Mouse (Mus musculus) CH12.LX (cell line): ENCODE measurements around the gene Slc25a11. TPM values are rescaled to one million over a fixed set of nuclear protein-coding genes. Genes with fewer than 3 reads are reported as not detected.
A peak's percentile ranks its signal among the peaks of the same experiment; 100 is the strongest.

Experiments used
- DNase-seq: peaks from one replicate; pipeline ENCODE4 v3.0.0-alpha.2; 2013; ENCODE audit errors: extremely low read depth
- H3K27ac ChIP-seq: 2 replicates; pipeline ENCODE4 v1.5.1; 2012; ENCODE audit warnings: low read depth, mild to moderate bottlenecking, control low read depth, moderate library complexity; ENCODE audit not compliant: insufficient read depth
- H3K27me3 ChIP-seq: replicated peaks from 2 replicates; pipeline ENCODE3; 2012; ENCODE audit warnings: inconsistent platforms
- H3K36me3 ChIP-seq, 2 experiments: replicated peaks in 1 of 2; 2 replicates each; pipeline versions ENCODE3 to v1.6.1; 2012; ENCODE audit warnings: inconsistent platforms in 1 of 2, low read length in 1 of 2, mild to moderate bottlenecking in 1 of 2, mixed read lengths in 1 of 2, moderate library complexity in 1 of 2; ENCODE audit not compliant: control insufficient read depth in 1 of 2, insufficient read depth in 1 of 2
- H3K4me1 ChIP-seq, 2 experiments: 2 replicates each; pipeline ENCODE4 v1.6.1; 2012; ENCODE audit warnings: inconsistent platforms in 1 of 2, moderate library complexity in 1 of 2; ENCODE audit not compliant: insufficient read depth in 2 of 2, control insufficient read depth in 1 of 2
- H3K4me2 ChIP-seq: 2 replicates; pipeline ENCODE4 v1.6.1; 2012; ENCODE audit warnings: low read depth, mild to moderate bottlenecking, control low read depth; ENCODE audit not compliant: poor library complexity, insufficient read depth, severe bottlenecking
- H3K4me3 ChIP-seq, 3 experiments: fragments of 150-350 bp in 1 of 3; sonication (generic) in 1 of 3; replicated peaks in 1 of 3; 2 replicates each; pipeline versions ENCODE3 to v1.5.1; 2011 to 2012; ENCODE audit warnings: low read depth in 2 of 3, low read length in 2 of 3, mild to moderate bottlenecking in 2 of 3, moderate library complexity in 2 of 3, control low read depth in 1 of 3, improper control_type of control experiment in 1 of 3, inconsistent platforms in 1 of 3, mixed read lengths in 1 of 3; ENCODE audit not compliant: poor library complexity in 1 of 3
- H3K79me2 ChIP-seq: replicated peaks from 2 replicates; pipeline ENCODE4 v1.6.1; 2012; ENCODE audit warnings: mild to moderate bottlenecking, moderate library complexity; ENCODE audit not compliant: control insufficient read depth, poor library complexity, insufficient read depth, severe bottlenecking; ENCODE audit errors: extremely low read depth
- H3K9ac ChIP-seq: 2 replicates; pipeline ENCODE4 v1.6.1; 2012; ENCODE audit warnings: low read depth, mild to moderate bottlenecking, control low read depth, moderate library complexity; ENCODE audit not compliant: insufficient read depth
- H3K9me3 ChIP-seq: replicated peaks from 2 replicates; pipeline ENCODE3; 2012; ENCODE audit warnings: low read length, inconsistent platforms, mixed read lengths
- BHLHE40 ChIP-seq: IDR thresholded peaks from 2 replicates; pipeline ENCODE4 v1.6.1; 2011; ENCODE audit warnings: mild to moderate bottlenecking, low read depth, low read length, improper control_type of control experiment
- CHD1 ChIP-seq: IDR thresholded peaks from 2 replicates; pipeline ENCODE4 v1.6.1; 2012; ENCODE audit warnings: low read depth, low read length, improper control_type of control experiment, inconsistent platforms
- CHD2 ChIP-seq: IDR thresholded peaks from 2 replicates; pipeline ENCODE4 v1.6.1; 2011; ENCODE audit warnings: low read length, improper control_type of control experiment
- CTCF ChIP-seq, 2 experiments: IDR thresholded peaks in 1 of 2; conservative IDR thresholded peaks in 1 of 2; 2 replicates each; pipeline ENCODE4 v1.5.1; 2011 to 2012; ENCODE audit warnings: low read depth in 2 of 2, low read length in 2 of 2, improper control_type of control experiment in 1 of 2, inconsistent platforms in 1 of 2, mild to moderate bottlenecking in 1 of 2, moderate library complexity in 1 of 2
- ELF1 ChIP-seq: IDR thresholded peaks from 2 replicates; pipeline ENCODE4 v1.6.1; 2014; ENCODE audit warnings: low read depth, mild to moderate bottlenecking, inconsistent platforms, low read length, improper control_type of control experiment
- EP300 ChIP-seq: IDR thresholded peaks from 2 replicates; pipeline ENCODE4 v1.6.1; 2011; ENCODE audit warnings: low read length, improper control_type of control experiment
- ETS1 ChIP-seq: conservative IDR thresholded peaks from 2 replicates; pipeline ENCODE4 v1.6.1; 2012; ENCODE audit warnings: low read depth, mild to moderate bottlenecking, inconsistent platforms, low read length, improper control_type of control experiment, moderate library complexity
- GABPA ChIP-seq: IDR thresholded peaks from 2 replicates; pipeline ENCODE4 v1.6.1; 2012; ENCODE audit warnings: low read depth, low read length, improper control_type of control experiment, inconsistent platforms; ENCODE audit not compliant: insufficient replicate concordance
- HCFC1 ChIP-seq: IDR thresholded peaks from 2 replicates; pipeline ENCODE4 v1.6.1; 2012; ENCODE audit warnings: low read depth, mild to moderate bottlenecking, inconsistent platforms, low read length, improper control_type of control experiment
- IRF4 ChIP-seq: IDR thresholded peaks from 2 replicates; pipeline ENCODE4 v1.6.1; 2014; ENCODE audit warnings: low read depth, mild to moderate bottlenecking, inconsistent platforms, low read length, improper control_type of control experiment
- JUN ChIP-seq: IDR thresholded peaks from 2 replicates; pipeline ENCODE4 v1.6.1; 2011; ENCODE audit warnings: low read depth, mild to moderate bottlenecking, low read length, improper control_type of control experiment, moderate library complexity; ENCODE audit not compliant: insufficient read depth
- JUND ChIP-seq: conservative IDR thresholded peaks from 2 replicates; pipeline ENCODE4 v1.6.1; 2011; ENCODE audit warnings: low read depth, low read length, improper control_type of control experiment
- KAT2A ChIP-seq: IDR thresholded peaks from 2 replicates; pipeline ENCODE4 v1.6.1; 2012; ENCODE audit warnings: low read length, improper control_type of control experiment, inconsistent platforms; ENCODE audit not compliant: insufficient replicate concordance
- MAFK ChIP-seq: IDR thresholded peaks from 2 replicates; pipeline ENCODE4 v1.6.1; 2011; ENCODE audit warnings: low read length, improper control_type of control experiment; ENCODE audit not compliant: insufficient replicate concordance
- MAX ChIP-seq: IDR thresholded peaks from 2 replicates; pipeline ENCODE4 v1.6.1; 2011; ENCODE audit warnings: low read length, improper control_type of control experiment
- MAZ ChIP-seq: IDR thresholded peaks from 2 replicates; pipeline ENCODE4 v1.6.1; 2012; ENCODE audit warnings: low read depth, mild to moderate bottlenecking, inconsistent platforms, low read length, improper control_type of control experiment, moderate library complexity
- MEF2A ChIP-seq: IDR thresholded peaks from 2 replicates; pipeline ENCODE4 v1.6.1; 2014; ENCODE audit warnings: low read depth, mild to moderate bottlenecking, inconsistent platforms, low read length, improper control_type of control experiment, borderline replicate concordance
- MXI1 ChIP-seq: IDR thresholded peaks from 2 replicates; pipeline ENCODE4 v1.6.1; 2011; ENCODE audit warnings: mild to moderate bottlenecking, low read depth, low read length, improper control_type of control experiment
- MYC ChIP-seq: IDR thresholded peaks from 2 replicates; pipeline ENCODE4 v1.6.1; 2011; ENCODE audit warnings: low read depth, mild to moderate bottlenecking, improper control_type of control experiment, low read length
- NELFE ChIP-seq: IDR thresholded peaks from 2 replicates; pipeline ENCODE4 v1.6.1; 2011; ENCODE audit warnings: low read depth, low read length, improper control_type of control experiment
- NRF1 ChIP-seq: IDR thresholded peaks from 2 replicates; pipeline ENCODE4 v1.6.1; 2014; ENCODE audit warnings: low read depth, mild to moderate bottlenecking, inconsistent platforms, low read length, improper control_type of control experiment, moderate library complexity
- PAX5 ChIP-seq: IDR thresholded peaks from 2 replicates; pipeline ENCODE4 v1.6.1; 2012; ENCODE audit warnings: low read length, inconsistent platforms, mixed read lengths
- POLR2A ChIP-seq: IDR thresholded peaks from 2 replicates; pipeline ENCODE4 v1.6.1; 2011; ENCODE audit warnings: low read depth, mild to moderate bottlenecking, improper control_type of control experiment, low read length
- POLR2AphosphoS2 ChIP-seq: IDR thresholded peaks from 2 replicates; pipeline ENCODE4 v1.6.1; 2011; ENCODE audit warnings: low read depth, low read length, improper control_type of control experiment
- RAD21 ChIP-seq: IDR thresholded peaks from 2 replicates; pipeline ENCODE4 v1.6.1; 2011; ENCODE audit warnings: low read depth, mild to moderate bottlenecking, low read length, improper control_type of control experiment, moderate library complexity
- RCOR1 ChIP-seq: conservative IDR thresholded peaks from 2 replicates; pipeline ENCODE4 v1.6.1; 2012; ENCODE audit warnings: low read depth, mild to moderate bottlenecking, inconsistent platforms, low read length, improper control_type of control experiment
- SIN3A ChIP-seq: IDR thresholded peaks from 2 replicates; pipeline ENCODE4 v1.6.1; 2012; ENCODE audit warnings: low read length, improper control_type of control experiment, inconsistent platforms
- SMC3 ChIP-seq: IDR thresholded peaks from 2 replicates; pipeline ENCODE4 v1.6.1; 2011; ENCODE audit warnings: low read depth, low read length, improper control_type of control experiment
- TBP ChIP-seq: conservative IDR thresholded peaks from 2 replicates; pipeline ENCODE4 v1.6.1; 2011; ENCODE audit warnings: low read depth, low read length, improper control_type of control experiment
- TCF12 ChIP-seq: IDR thresholded peaks from 2 replicates; pipeline ENCODE4 v1.6.1; 2014; ENCODE audit warnings: low read depth, mild to moderate bottlenecking, inconsistent platforms, low read length, improper control_type of control experiment
- UBTF ChIP-seq: IDR thresholded peaks from 2 replicates; pipeline ENCODE4 v1.6.1; 2012; ENCODE audit warnings: low read depth, mild to moderate bottlenecking, inconsistent platforms, low read length, improper control_type of control experiment, moderate library complexity
- USF1 ChIP-seq: IDR thresholded peaks from 2 replicates; pipeline ENCODE4 v1.6.1; 2014; ENCODE audit warnings: low read depth, mild to moderate bottlenecking, inconsistent platforms, low read length, improper control_type of control experiment
- USF2 ChIP-seq: conservative IDR thresholded peaks from 2 replicates; pipeline ENCODE4 v1.6.1; 2011; ENCODE audit warnings: low read depth, low read length, improper control_type of control experiment
- ZC3H11A ChIP-seq: IDR thresholded peaks from 2 replicates; pipeline ENCODE4 v1.6.1; 2012; ENCODE audit warnings: low read depth, mild to moderate bottlenecking, inconsistent platforms, low read length, improper control_type of control experiment
- ZKSCAN1 ChIP-seq: IDR thresholded peaks from 2 replicates; pipeline ENCODE4 v1.6.1; 2012; ENCODE audit warnings: low read depth, inconsistent platforms, low read length, improper control_type of control experiment, borderline replicate concordance
- ZMIZ1 ChIP-seq: IDR thresholded peaks from 2 replicates; pipeline ENCODE4 v1.6.1; 2012; ENCODE audit warnings: low read depth, mild to moderate bottlenecking, inconsistent platforms, low read length, improper control_type of control experiment
- ZNF384 ChIP-seq: IDR thresholded peaks from 2 replicates; pipeline ENCODE4 v1.6.1; 2012; ENCODE audit warnings: low read depth, low read length, improper control_type of control experiment, inconsistent platforms
- dilution Hi-C: fragments of 300-500 bp; cut with MboI; formaldehyde crosslinking; loops from 2 replicates; pipeline ENCODE4 v1.14.3; 2020; ENCODE audit warnings: low sequenced_read_pairs; ENCODE audit not compliant: extremely low pct_unique_long_range_greater_than_20kb, extremely low pct_ligation_motif_present
- in situ Hi-C: fragments of 300-500 bp; cut with MboI; formaldehyde crosslinking; loops from 3 replicates; pipeline ENCODE4 v1.14.3; 2019; ENCODE audit warnings: low sequenced_read_pairs, low pct_ligation_motif_present, low pct_unique_long_range_greater_than_20kb, mixed read lengths
- polyA plus RNA-seq: library from polyadenylated mRNA; unstranded; fragments of >175 nt; gene quantifications from 2 replicates; pipeline ENCODE4 v1.2.1, GENCODE M21; 2012; ENCODE audit warnings: low read depth; ENCODE audit not compliant: insufficient read length
- total RNA-seq, 2 experiments: library from RNA; depleted of rRNA; stranded (reverse); fragments of 300-350 nt in 1 of 2; fragments of >200 nt in 1 of 2; gene quantifications; 2 replicates each; pipeline ENCODE4 v1.2.3; 2012 to 2014

Gene Slc25a11
- 96.9 and 99.0 TPM in 2 replicates for total RNA-seq (2012; rRNA removed)
- total RNA-seq (2014; rRNA removed): 121 and 135 TPM in 2 replicates
- 127 and 132 TPM in 2 replicates for polyA plus RNA-seq

GRCm38 (mm10) chr11:70646691-70647650, at the start of gene Slc25a11, which contains the start of gene Rnf167:
Slc25a11 (minus strand) TSS chr11:70647479.
Rnf167 (plus strand) TSS chr11:70647235.
- Histone ChIP-seq H3K4me2 (peak within 1 kb of the TSS; percentile 95), H3K27ac (peak within 1 kb of the TSS; percentile 74), H3K9ac (peak within 1 kb of the TSS; percentile 94), H3K4me1 (peaks cover 25 to 51% of the 10 kb centered on the region in 2 experiments), H3K79me2 (peaks cover 52% of the 10 kb centered on the region), H3K9me3 (no peaks in the 10 kb centered on the region), H3K36me3 (peaks cover 39 to 74% of the 10 kb centered on the region in 2 experiments), H3K4me3 (peak within 1 kb of the TSS; percentile 66 to 99 (median 80)), H3K27me3 (no peaks in the 10 kb centered on the region)
- in situ Hi-C loops (no loop called here), dilution Hi-C loops (no loop called here)
- peak; percentile 100 for DNase-seq
- peak; percentile 73 for TF ChIP-seq HCFC1
- TF ChIP-seq ZC3H11A: no peak
- TF ChIP-seq CHD1: peak; percentile 8; the same call in 1 of the 2 replicates
- peak; percentile 89 for TF ChIP-seq TCF12
- peak; percentile 78; the same call in 1 of the 2 replicates for TF ChIP-seq MAX
- peak; percentile 76 for TF ChIP-seq ETS1
- TF ChIP-seq UBTF: no peak; the same call in 1 of the 2 replicates
- no peak for TF ChIP-seq USF2
- peak; percentile 57; the same call in 1 of the 2 replicates for TF ChIP-seq MYC
- TF ChIP-seq ZNF384: peak; percentile 99
- TF ChIP-seq TBP: peak; percentile 86; the same call in 1 of the 2 replicates
- 0 out of 2 replicates have a peak, but pooled peaks have one; percentile 53 for TF ChIP-seq KAT2A
- peak; percentile 85 for TF ChIP-seq NRF1
- TF ChIP-seq CHD2: peak; percentile 100
- TF ChIP-seq BHLHE40: peak; percentile 96
- peak; percentile 62 for TF ChIP-seq MEF2A
- peak; percentile 92 for TF ChIP-seq MXI1
- peak; percentile 89 for TF ChIP-seq MAZ
- no peak for TF ChIP-seq JUN
- TF ChIP-seq RAD21: no peak
- TF ChIP-seq GABPA: no peak
- TF ChIP-seq ELF1: peak; percentile 87
- peak; percentile 83 for TF ChIP-seq POLR2A
- TF ChIP-seq NELFE: peak; percentile 95
- no peak for TF ChIP-seq MAFK
- no peak for TF ChIP-seq ZKSCAN1
- TF ChIP-seq IRF4: peak; percentile 52
- no peak for TF ChIP-seq PAX5
- TF ChIP-seq POLR2AphosphoS2: 0 out of 2 replicates have a peak, but pooled peaks have one; percentile 16
- no peak for TF ChIP-seq USF1
- TF ChIP-seq SMC3: peak; percentile 28
- TF ChIP-seq ZMIZ1: peak; percentile 88
- peak in 1 of 2 experiments; percentile 19; a peak in 1 of 4 replicates for TF ChIP-seq CTCF (conservative IDR thresholded peaks at IDR 0.05 in 1 of 2, IDR thresholded peaks at IDR 0.05 in 1 of 2; ENCODE audit: low read depth in 2 of 2, low read length in 2 of 2)
- TF ChIP-seq JUND: no peak
- peak; percentile 93 for TF ChIP-seq SIN3A
- no peak for TF ChIP-seq RCOR1
- TF ChIP-seq EP300: 0 out of 2 replicates have a peak, but pooled peaks have one; percentile 48
